Mouse (Mus musculus) ES-Bruce4 (cell line): ENCODE data around the gene Fgfbp3.

Experiments used
- CTCF ChIP-seq: IDR thresholded peaks from one replicate; pipeline ENCODE4 v1.8.1; 2011; ENCODE audit warnings: low read depth, low read length
- EP300 ChIP-seq: IDR thresholded peaks from 2 replicates; pipeline ENCODE4 v1.6.1; 2011; ENCODE audit warnings: low read depth, low read length; ENCODE audit not compliant: insufficient read depth
- POLR2A ChIP-seq: IDR thresholded peaks from one replicate; pipeline ENCODE4 v1.8.1; 2011; ENCODE audit warnings: low read length; ENCODE audit not compliant: insufficient read depth

- TF ChIP-seq POLR2A, result no peak
- no peak for TF ChIP-seq CTCF
- no peak for TF ChIP-seq EP300
These were observed 27.7 kb downstream of the Fgfbp3 start for GRCm38 (mm10) chr19:36891746-36892145.
